Mouse (Mus musculus) ES-E14 (cell line): ENCODE data around the gene Ndufv1. TPM values are rescaled to one million over a fixed set of nuclear protein-coding genes. Genes with fewer than 3 reads are reported as not detected.

ENCODE experiments used
- DNase-seq: peaks from one replicate; pipeline ENCODE4 v3.0.0-alpha.2; 2013; ENCODE audit warnings: low read depth, low spot score
- H3K27ac ChIP-seq: 2 replicates; pipeline ENCODE4 v1.5.1; 2012; ENCODE audit warnings: low read depth, mild to moderate bottlenecking, low read length, moderate library complexity, mixed read lengths; ENCODE audit not compliant: poor library complexity, insufficient read depth, severe bottlenecking
- H3K36me3 ChIP-seq: 2 replicates; pipeline ENCODE4 v1.6.1; 2012; ENCODE audit warnings: mild to moderate bottlenecking, low read length, moderate library complexity, mixed read lengths; ENCODE audit not compliant: control insufficient read depth, poor library complexity, insufficient read depth, severe bottlenecking
- H3K4me1 ChIP-seq, 2 experiments: fragments of 150-350 bp in 1 of 2; sonication (generic) in 1 of 2; 2 replicates each; pipeline ENCODE4 v1.6.1; 2012; ENCODE audit warnings: low read length in 2 of 2, mild to moderate bottlenecking in 1 of 2, mixed read lengths in 1 of 2; ENCODE audit not compliant: control insufficient read depth in 2 of 2, insufficient read depth in 2 of 2, poor library complexity in 1 of 2
- H3K4me3 ChIP-seq, 2 experiments: fragments of 150-350 bp in 1 of 2; sonication (generic) in 1 of 2; 2 replicates each; pipeline ENCODE4 v1.5.1; 2012; ENCODE audit warnings: low read length in 2 of 2, low read depth in 1 of 2, mild to moderate bottlenecking in 1 of 2, mixed read lengths in 1 of 2; ENCODE audit not compliant: insufficient read depth in 1 of 2, poor library complexity in 1 of 2, severe bottlenecking in 1 of 2
- H3K9ac ChIP-seq: 2 replicates; pipeline ENCODE4 v1.6.1; 2012; ENCODE audit warnings: low read depth, mild to moderate bottlenecking, low read length, mixed read lengths; ENCODE audit not compliant: poor library complexity, insufficient read depth, severe bottlenecking
- H3K9me3 ChIP-seq: fragments of 150-350 bp; sonication (generic); 2 replicates; pipeline ENCODE4 v1.6.1; 2012; ENCODE audit warnings: low read depth, mild to moderate bottlenecking, low read length; ENCODE audit not compliant: control insufficient read depth, insufficient read depth
- CHD2 ChIP-seq: IDR thresholded peaks from 2 replicates; pipeline ENCODE4 v1.6.1; 2014; ENCODE audit warnings: mild to moderate bottlenecking, low read depth, low read length, inconsistent platforms
- HCFC1 ChIP-seq: IDR thresholded peaks from 2 replicates; pipeline ENCODE4 v1.6.1; 2012; ENCODE audit warnings: low read length, inconsistent platforms, borderline replicate concordance; ENCODE audit not compliant: insufficient read depth
- MAFK ChIP-seq: IDR thresholded peaks from 2 replicates; pipeline ENCODE4 v1.6.1; 2014; ENCODE audit warnings: mild to moderate bottlenecking, low read depth, low read length, inconsistent platforms; ENCODE audit not compliant: insufficient read depth
- ZC3H11A ChIP-seq: IDR thresholded peaks from 2 replicates; pipeline ENCODE4 v1.6.1; 2012; ENCODE audit warnings: low read depth, mild to moderate bottlenecking, inconsistent platforms, low read length, borderline replicate concordance
- ZNF384 ChIP-seq: IDR thresholded peaks from 2 replicates; pipeline ENCODE4 v1.6.1; 2012; ENCODE audit warnings: low read depth, low read length, inconsistent platforms
- in situ Hi-C, 2 experiments: fragments of 600-800 bp; cut with MboI; formaldehyde crosslinking; loops; one replicate each; pipeline ENCODE4 v1.15.1; 2025; ENCODE audit warnings: low sequenced_read_pairs in 2 of 2, inconsistent platforms in 1 of 2; ENCODE audit not compliant: unreplicated experiment in 2 of 2
- total RNA-seq: library from RNA; depleted of rRNA; stranded (reverse); fragments of 300-350 nt; gene quantifications from 2 replicates; pipeline ENCODE4 v1.2.3, GENCODE M21; 2012

Gene Ndufv1
- total RNA-seq, 1 experiment: 182 TPM

DNA sequence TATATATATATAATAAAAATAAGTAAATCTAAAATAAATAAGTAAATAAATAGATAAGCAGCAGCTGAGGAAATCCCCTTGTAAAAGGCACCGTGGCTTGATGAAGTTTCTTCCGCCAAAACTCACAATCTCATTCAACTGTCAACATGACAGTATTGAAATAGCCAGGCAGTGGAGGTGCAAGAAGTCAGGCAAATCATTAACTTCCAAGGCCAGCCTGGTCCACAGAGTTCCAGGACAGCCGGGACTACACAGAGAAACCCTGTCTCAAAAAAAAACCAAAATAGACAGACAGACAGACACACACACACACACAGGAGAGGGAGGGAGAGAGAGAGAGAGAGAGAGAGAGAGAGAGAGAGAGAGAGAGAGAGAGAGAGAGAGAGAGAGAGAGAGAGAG lies 20.7 kb upstream of the Ndufv1 start:
- no peak overlapping the region for H3K4me3 ChIP-seq
- in situ Hi-C loops: no loop called here
- no peak for DNase-seq
- TF ChIP-seq HCFC1 (no peak), MAFK (no peak), ZC3H11A (no peak), ZNF384 (no peak)
- H3K9ac ChIP-seq: no peak overlapping the region
- H3K9me3 ChIP-seq: no peaks in the 10 kb centered on the region
- no peak overlapping the region for H3K27ac ChIP-seq
- H3K4me1 ChIP-seq: peaks cover 0 to 7% of the 10 kb centered on the region in 2 experiments; a peak in 1 of 4 replicates
- H3K36me3 ChIP-seq: peaks cover 6% of the 10 kb centered on the region; the same call in 1 of the 2 replicates

DNA sequence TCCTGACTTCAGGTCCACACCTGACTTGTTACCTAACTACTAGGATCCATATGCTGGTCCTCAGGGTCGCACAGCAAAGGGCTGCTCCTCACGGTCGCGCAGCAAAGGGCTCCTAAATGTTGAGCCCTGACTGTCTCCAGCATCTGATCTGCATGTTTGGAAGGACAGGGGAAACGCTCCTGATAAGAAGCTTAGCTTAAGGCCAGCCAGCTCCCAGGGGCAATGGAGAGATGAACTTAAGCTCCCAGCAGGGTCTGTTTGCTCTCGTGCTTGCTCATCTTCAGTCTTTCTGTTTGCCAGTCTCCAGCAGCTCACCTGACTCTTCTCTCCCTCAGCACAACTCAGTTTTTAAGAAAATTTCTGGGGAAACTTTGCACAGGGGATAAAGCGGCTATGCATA lies 20.1 kb upstream of the Ndufv1 start:
- Histone ChIP-seq H3K4me3 (no peak overlapping the region), H3K27ac (no peak overlapping the region; the same call in 1 of the 2 replicates), H3K9ac (no peak overlapping the region), H3K36me3 (peaks cover 6% of the 10 kb centered on the region; the same call in 1 of the 2 replicates), H3K9me3 (no peaks in the 10 kb centered on the region), H3K4me1 (peaks cover 0 to 7% of the 10 kb centered on the region in 2 experiments; a peak in 1 of 4 replicates)
- TF ChIP-seq ZC3H11A (no peak), ZNF384 (no peak), MAFK (no peak), HCFC1 (no peak), CHD2 (no peak)
- in situ Hi-C loops: no loop called here
- DNase-seq: no peak

DNA sequence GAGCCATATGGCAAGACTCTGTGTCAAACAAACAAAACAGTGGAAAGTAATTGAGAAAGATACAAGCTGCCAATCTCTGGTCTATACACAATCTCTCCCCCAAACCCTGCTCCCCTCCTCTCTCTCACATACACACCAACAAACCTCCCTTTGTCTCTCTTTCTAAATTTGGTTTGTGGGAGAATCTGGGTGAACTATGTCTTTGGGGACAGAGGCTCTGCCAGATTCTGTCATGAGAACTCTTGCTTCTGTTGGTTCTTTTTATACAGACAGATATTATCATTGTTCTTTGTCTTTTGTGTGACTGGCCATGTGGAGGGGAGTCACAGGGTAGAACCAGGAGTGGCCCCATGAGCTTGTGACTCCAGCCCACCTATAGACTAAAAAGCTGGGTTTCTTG lies 15.0 kb upstream of the Ndufv1 start:
- no peaks in the 10 kb centered on the region; a peak in 1 of 4 replicates for H3K4me1 ChIP-seq
- H3K36me3 ChIP-seq: no peaks in the 10 kb centered on the region
- in situ Hi-C loops: no loop called here
- H3K4me3 ChIP-seq: no peak overlapping the region
- no peak for DNase-seq
- no peak for TF ChIP-seq HCFC1
- TF ChIP-seq CHD2: no peak
- no peak for TF ChIP-seq MAFK
- TF ChIP-seq ZC3H11A: no peak
- no peak for TF ChIP-seq ZNF384
- H3K9me3 ChIP-seq: no peaks in the 10 kb centered on the region
- H3K9ac ChIP-seq: no peak overlapping the region
- H3K27ac ChIP-seq: no peak overlapping the region

DNA sequence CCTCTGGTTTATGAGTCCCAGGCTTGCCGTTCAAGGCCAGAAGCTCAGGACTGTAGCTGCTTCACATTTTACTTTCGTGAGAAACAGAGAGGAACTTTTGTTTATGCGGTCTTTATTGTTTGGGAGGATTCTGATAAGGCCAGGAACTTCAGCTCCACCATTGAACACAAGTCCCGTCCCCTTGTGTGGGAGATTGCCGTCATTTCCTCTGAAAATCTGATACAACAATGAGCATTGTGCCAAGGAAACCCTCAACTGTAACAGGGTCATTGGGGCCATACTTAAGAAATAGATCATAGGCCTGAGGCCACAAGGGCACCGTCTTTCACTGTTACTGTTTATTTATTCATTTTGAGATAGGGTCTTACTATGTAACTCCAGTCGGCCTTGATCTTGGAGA lies 10.6 kb upstream of the Ndufv1 start:
- Histone ChIP-seq H3K9ac (no peak overlapping the region), H3K9me3 (no peaks in the 10 kb centered on the region), H3K27ac (no peak overlapping the region), H3K4me3 (no peak overlapping the region), H3K4me1 (peaks cover 5 to 8% of the 10 kb centered on the region in 2 experiments; a peak in 2 of 4 replicates), H3K36me3 (no peaks in the 10 kb centered on the region)
- DNase-seq: no peak
- no peak for TF ChIP-seq CHD2
- TF ChIP-seq HCFC1: no peak
- no peak for TF ChIP-seq ZNF384
- no peak for TF ChIP-seq MAFK
- TF ChIP-seq ZC3H11A: no peak
- in situ Hi-C loops: no loop called here
